Mouse (Mus musculus): Measurements from ENCODE around the gene Cops4. TPM values are rescaled to one million over a fixed set of nuclear protein-coding genes. Genes with fewer than 3 reads are reported as not detected.

The Cops4 gene
- 7.3 and 14.0 TPM in 2 replicates for polyA plus RNA-seq (2012; rRNA removed)

- Histone ChIP-seq H3K27me3 (ENCODE audit: control insufficient read depth, insufficient read depth, low read length) (no peaks in the 10 kb centered on the region), H3K27ac (ENCODE audit: insufficient read depth, low read depth, low read length) (peak within 1 kb of the TSS; percentile 70), H3K4me1 (ENCODE audit: control insufficient read depth, insufficient read depth, insufficient read length, low read length) (peaks cover 13% of the 10 kb centered on the region; the same call in 1 of the 2 replicates), H3K4me3 (ENCODE audit: low read depth, low read length) (peak within 1 kb of the TSS; percentile 87), H3K36me3 (ENCODE audit: control insufficient read depth, insufficient read depth, low read length) (0 out of 2 replicates have a peak, but pooled peaks cover 1% of the 10 kb centered on the region)
- WGBS, result under 1% methylated on average over 64 of the region's 64 CpGs
- TF ChIP-seq CTCF (IDR thresholded peaks at IDR 0.05; ENCODE audit: extremely low read depth, insufficient read length, insufficient replicate concordance, low read depth, low read length) (no peak), POLR2A (IDR thresholded peaks at IDR 0.05; ENCODE audit: low read depth, low read length) (peak; percentile 57; the same call in 1 of the 2 replicates)
These were observed at the start of gene Cops4 for GRCm38 (mm10) chr5:100518049-100519026. Cops4 (plus strand) TSS chr5:100518309.

- Histone ChIP-seq H3K36me3 (ENCODE audit: control insufficient read depth, insufficient read depth, low read length) (peaks cover 26% of the 10 kb centered on the region), H3K4me3 (ENCODE audit: low read depth, low read length) (no peak overlapping the region), H3K27me3 (ENCODE audit: control insufficient read depth, insufficient read depth, low read length) (no peaks in the 10 kb centered on the region), H3K4me1 (ENCODE audit: control insufficient read depth, insufficient read depth, insufficient read length, low read length) (no peaks in the 10 kb centered on the region), H3K27ac (ENCODE audit: insufficient read depth, low read depth, low read length) (no peak overlapping the region)
- WGBS, result 87% methylated on average over 3 of the region's 3 CpGs
- TF ChIP-seq CTCF (IDR thresholded peaks at IDR 0.05; ENCODE audit: extremely low read depth, insufficient read length, insufficient replicate concordance, low read depth, low read length) (peak; percentile 27; the same call in 1 of the 2 replicates), POLR2A (IDR thresholded peaks at IDR 0.05; ENCODE audit: low read depth, low read length) (no peak)
These were observed 41.8 kb upstream of the Cops4 start for GRCm38 (mm10) chr5:100476328-100476727.

- no peak overlapping the region for H3K4me3 ChIP-seq (ENCODE audit: low read depth, low read length)
- H3K27me3 ChIP-seq (ENCODE audit: control insufficient read depth, insufficient read depth, low read length), result no peaks in the 10 kb centered on the region
- H3K4me1 ChIP-seq (ENCODE audit: control insufficient read depth, insufficient read depth, insufficient read length, low read length), result no peaks in the 10 kb centered on the region
- no peak for TF ChIP-seq POLR2A (IDR thresholded peaks at IDR 0.05; ENCODE audit: low read depth, low read length)
- no peak for TF ChIP-seq CTCF (IDR thresholded peaks at IDR 0.05; ENCODE audit: extremely low read depth, insufficient read length, insufficient replicate concordance, low read depth, low read length)
- 81% methylated on average over 9 of the region's 9 CpGs for WGBS
- H3K36me3 ChIP-seq (ENCODE audit: control insufficient read depth, insufficient read depth, low read length), result peaks cover 24% of the 10 kb centered on the region
- no peak overlapping the region for H3K27ac ChIP-seq (ENCODE audit: insufficient read depth, low read depth, low read length)
These were observed 40.5 kb upstream of the Cops4 start for GRCm38 (mm10) chr5:100477604-100478003.

- Histone ChIP-seq H3K4me3 (ENCODE audit: low read depth, low read length) (no peak overlapping the region), H3K27me3 (ENCODE audit: control insufficient read depth, insufficient read depth, low read length) (no peaks in the 10 kb centered on the region), H3K4me1 (ENCODE audit: control insufficient read depth, insufficient read depth, insufficient read length, low read length) (no peaks in the 10 kb centered on the region), H3K27ac (ENCODE audit: insufficient read depth, low read depth, low read length) (0 out of 2 replicates have a peak overlapping the region, but pooled peaks have one; percentile 6), H3K36me3 (ENCODE audit: control insufficient read depth, insufficient read depth, low read length) (peaks cover 12% of the 10 kb centered on the region)
- TF ChIP-seq POLR2A (IDR thresholded peaks at IDR 0.05; ENCODE audit: low read depth, low read length), result no peak
- no peak for TF ChIP-seq CTCF (IDR thresholded peaks at IDR 0.05; ENCODE audit: extremely low read depth, insufficient read length, insufficient replicate concordance, low read depth, low read length)
These were observed 34.5 kb upstream of the Cops4 start for GRCm38 (mm10) chr5:100483569-100483968.

GRCm38 (mm10) chr5:100487120-100487519 lies 31.0 kb upstream of the Cops4 start:
- TF ChIP-seq POLR2A (IDR thresholded peaks at IDR 0.05; ENCODE audit: low read depth, low read length), result no peak
- Histone ChIP-seq H3K36me3 (ENCODE audit: control insufficient read depth, insufficient read depth, low read length) (peaks cover 3% of the 10 kb centered on the region; the same call in 1 of the 2 replicates), H3K27ac (ENCODE audit: insufficient read depth, low read depth, low read length) (no peak overlapping the region), H3K4me3 (ENCODE audit: low read depth, low read length) (no peak overlapping the region), H3K4me1 (ENCODE audit: control insufficient read depth, insufficient read depth, insufficient read length, low read length) (no peaks in the 10 kb centered on the region), H3K27me3 (ENCODE audit: control insufficient read depth, insufficient read depth, low read length) (no peaks in the 10 kb centered on the region)
- 63% methylated on average over 2 of the region's 2 CpGs for WGBS

- TF ChIP-seq CTCF (IDR thresholded peaks at IDR 0.05; ENCODE audit: extremely low read depth, insufficient read length, insufficient replicate concordance, low read depth, low read length), result no peak
- no peak for TF ChIP-seq POLR2A (IDR thresholded peaks at IDR 0.05; ENCODE audit: low read depth, low read length)
- Histone ChIP-seq H3K27ac (ENCODE audit: insufficient read depth, low read depth, low read length) (no peak overlapping the region), H3K27me3 (ENCODE audit: control insufficient read depth, insufficient read depth, low read length) (no peaks in the 10 kb centered on the region), H3K4me1 (ENCODE audit: control insufficient read depth, insufficient read depth, insufficient read length, low read length) (no peaks in the 10 kb centered on the region), H3K4me3 (ENCODE audit: low read depth, low read length) (no peak overlapping the region), H3K36me3 (ENCODE audit: control insufficient read depth, insufficient read depth, low read length) (peaks cover 3% of the 10 kb centered on the region; the same call in 1 of the 2 replicates)
- 90% methylated on average over 3 of the region's 3 CpGs for WGBS
These were observed 29.9 kb upstream of the Cops4 start for GRCm38 (mm10) chr5:100488231-100488630.

GRCm38 (mm10) chr5:100489340-100489739 lies 28.8 kb upstream of the Cops4 start:
- H3K4me3 ChIP-seq (ENCODE audit: low read depth, low read length), result no peak overlapping the region
- H3K4me1 ChIP-seq (ENCODE audit: control insufficient read depth, insufficient read depth, insufficient read length, low read length), result no peaks in the 10 kb centered on the region
- no peak overlapping the region for H3K27ac ChIP-seq (ENCODE audit: insufficient read depth, low read depth, low read length)
- no peaks in the 10 kb centered on the region for H3K27me3 ChIP-seq (ENCODE audit: control insufficient read depth, insufficient read depth, low read length)
- H3K36me3 ChIP-seq (ENCODE audit: control insufficient read depth, insufficient read depth, low read length), result peaks cover 3% of the 10 kb centered on the region; the same call in 1 of the 2 replicates
- no peak for TF ChIP-seq CTCF (IDR thresholded peaks at IDR 0.05; ENCODE audit: extremely low read depth, insufficient read length, insufficient replicate concordance, low read depth, low read length)
- TF ChIP-seq POLR2A (IDR thresholded peaks at IDR 0.05; ENCODE audit: low read depth, low read length), result no peak
- WGBS, result 36% methylated on average over 2 of the region's 2 CpGs
